Mouse (Mus musculus): Measurements from ENCODE around the gene 1700102P08Rik.

DNA sequence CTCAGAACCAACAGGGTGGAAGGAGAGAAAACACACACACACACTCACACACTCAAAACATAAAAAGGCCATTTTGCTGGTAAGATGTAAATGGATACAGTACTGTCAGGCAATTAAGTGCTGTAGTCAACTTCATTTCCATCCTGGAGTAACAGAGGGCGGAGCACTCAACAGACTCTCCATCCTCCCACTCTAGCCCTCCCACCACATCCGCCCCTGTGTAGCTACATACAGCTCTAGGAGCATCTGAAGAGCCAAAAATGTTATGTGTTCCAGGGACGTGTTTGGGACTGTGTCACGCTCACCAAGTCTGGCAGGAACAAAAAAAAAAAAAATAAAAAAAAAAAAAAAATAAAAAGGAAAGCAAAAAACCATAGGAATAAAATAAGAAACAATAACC lies 10.5 kb downstream of the 1700102P08Rik start:
- TF ChIP-seq TCF3 (IDR thresholded peaks at IDR 0.05; ENCODE audit: insufficient read length, low read depth) (no peak), USF1 (IDR thresholded peaks at IDR 0.05; ENCODE audit: low read depth) (no peak)

Data from myocyte (in vitro differentiated cells).